Mouse (Mus musculus): ENCODE data around the gene Ago3. TPM values are rescaled to one million over a fixed set of nuclear protein-coding genes. Genes with fewer than 3 reads are reported as not detected.

The Ago3 gene
- polyA plus RNA-seq, 1 experiment from 2014 or later, result 22.2 TPM

DNA sequence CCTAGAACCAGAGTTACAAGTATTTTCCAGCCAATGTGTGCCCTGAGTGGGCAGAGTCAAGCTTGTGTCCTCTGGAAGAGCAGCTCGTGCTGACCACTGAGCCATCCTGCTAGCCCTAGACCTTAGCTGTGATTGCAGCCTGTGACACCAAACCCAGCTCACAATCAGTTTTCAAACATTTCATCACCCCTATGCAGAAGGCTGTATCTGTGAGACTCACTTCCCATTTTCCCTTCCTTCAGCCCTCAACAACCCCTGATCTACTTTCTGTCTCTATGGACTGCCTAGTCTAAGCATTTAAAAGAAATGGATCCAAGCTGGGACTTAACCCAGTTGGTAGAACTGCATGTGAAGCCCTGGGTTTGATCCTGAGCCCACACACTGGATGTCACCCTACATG, 123.9 kb downstream of the Ago3 start:
- H3K9me3 ChIP-seq (replicated peaks), result no peaks in the 10 kb centered on the region
- H3K9ac ChIP-seq, result no peak overlapping the region
- no peak overlapping the region for H3K4me2 ChIP-seq (replicated peaks)
- H3K4me3 ChIP-seq, result no peak overlapping the region
- WGBS, result 100% methylated on average over 1 of the region's 1 CpGs
- H3K27ac ChIP-seq, result no peak overlapping the region
- H3K27me3 ChIP-seq, result peaks cover 43% of the 10 kb centered on the region
- no peak for ATAC-seq (ENCODE audit: low FRiP score)
- H3K4me1 ChIP-seq, result peaks cover 23% of the 10 kb centered on the region
- no peaks in the 10 kb centered on the region for H3K36me3 ChIP-seq

DNA sequence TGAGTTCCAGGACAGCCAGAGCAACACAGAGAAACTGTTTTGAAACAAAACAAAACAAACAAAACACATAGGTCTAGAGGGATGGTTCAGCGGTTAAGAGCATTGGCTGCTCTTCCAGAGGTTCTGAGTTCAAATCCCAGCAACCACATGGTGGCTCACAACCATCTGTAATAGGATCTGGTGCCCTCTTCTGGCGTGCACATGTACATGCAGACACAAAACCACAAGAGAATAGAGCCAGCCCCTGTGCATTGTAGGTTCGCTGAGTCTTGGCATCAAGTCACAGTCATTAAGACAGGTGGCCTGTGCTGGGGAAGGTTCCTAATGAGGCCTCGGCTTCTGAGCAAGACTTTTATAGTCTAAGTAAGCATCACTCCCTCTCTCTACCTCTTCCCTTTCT, 125.5 kb downstream of the Ago3 start:
- Histone ChIP-seq H3K27me3 (peaks cover 56% of the 10 kb centered on the region), H3K4me2 (replicated peaks) (no peak overlapping the region), H3K27ac (no peak overlapping the region), H3K4me1 (peaks cover 18% of the 10 kb centered on the region), H3K9me3 (replicated peaks) (no peaks in the 10 kb centered on the region), H3K4me3 (no peak overlapping the region), H3K9ac (no peak overlapping the region), H3K36me3 (no peaks in the 10 kb centered on the region)
- ATAC-seq (ENCODE audit: low FRiP score), result no peak
- 51% methylated on average over 4 of the region's 4 CpGs for WGBS

- Histone ChIP-seq H3K9ac (no peak overlapping the region), H3K4me3 (peak overlapping the region; percentile 27), H3K27ac (peak overlapping the region; percentile 18; the same call in 1 of the 2 replicates), H3K9me3 (replicated peaks) (no peaks in the 10 kb centered on the region), H3K4me1 (peaks cover 22% of the 10 kb centered on the region), H3K4me2 (replicated peaks) (peak overlapping the region; percentile 52), H3K27me3 (peaks cover 73% of the 10 kb centered on the region), H3K36me3 (no peaks in the 10 kb centered on the region)
- WGBS, result 4% methylated on average over 27 of the region's 27 CpGs
- ATAC-seq (ENCODE audit: low FRiP score), result no peak
Measured at GRCm38 (mm10) chr4:126301584-126302309, 127.6 kb downstream of the Ago3 start.

DNA sequence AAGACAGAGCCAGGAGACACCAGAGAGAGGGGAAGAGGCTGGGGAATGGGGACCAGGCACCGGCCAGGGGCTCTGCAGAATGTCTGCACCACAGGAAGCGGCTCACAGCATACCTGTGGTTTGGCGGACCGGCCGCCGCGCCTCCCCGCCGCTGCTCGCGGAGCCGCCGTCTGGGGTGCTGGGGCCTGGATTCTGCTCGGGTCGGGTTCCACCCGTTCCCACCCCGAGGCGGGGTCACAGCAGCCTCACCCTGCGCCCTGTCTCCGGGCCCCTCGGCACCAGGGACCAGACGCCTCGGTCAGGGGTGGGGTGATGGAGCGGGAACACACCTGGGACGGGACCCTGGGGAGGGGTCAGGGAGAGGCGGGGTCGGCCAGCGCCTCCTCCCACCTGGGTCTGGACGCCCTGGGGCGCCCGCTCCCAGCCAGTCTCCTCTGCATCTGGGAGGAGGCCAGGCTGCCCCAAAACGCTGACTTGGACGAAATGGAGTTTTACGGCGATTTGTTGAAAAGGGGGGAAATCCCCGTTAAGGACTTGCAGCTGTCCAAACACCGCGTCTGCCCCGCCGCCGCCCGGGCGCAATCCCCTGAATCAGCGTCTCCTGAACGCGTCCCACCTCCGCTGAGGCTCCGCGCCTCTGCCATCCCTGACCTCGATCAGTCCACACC, 128.3 kb downstream of the Ago3 start:
- peak overlapping the region; percentile 27 for H3K4me3 ChIP-seq
- peak overlapping the region; percentile 18; the same call in 1 of the 2 replicates for H3K27ac ChIP-seq
- peak overlapping the region; percentile 41; the same call in 1 of the 2 replicates for H3K9ac ChIP-seq
- no peaks in the 10 kb centered on the region for H3K9me3 ChIP-seq (replicated peaks)
- H3K27me3 ChIP-seq, result peaks cover 79% of the 10 kb centered on the region
- H3K4me1 ChIP-seq, result peaks cover 26% of the 10 kb centered on the region
- no peaks in the 10 kb centered on the region for H3K36me3 ChIP-seq
- 2% methylated on average over 49 of the region's 50 CpGs for WGBS
- peak overlapping the region; percentile 52 for H3K4me2 ChIP-seq (replicated peaks)
- ATAC-seq (ENCODE audit: low FRiP score), result no peak

- peak overlapping the region; percentile 36 for H3K9ac ChIP-seq
- H3K4me3 ChIP-seq, result peak overlapping the region; percentile 25
- H3K9me3 ChIP-seq (replicated peaks), result no peaks in the 10 kb centered on the region
- H3K4me2 ChIP-seq (replicated peaks), result peak overlapping the region; percentile 52
- 0 out of 2 replicates have a peak overlapping the region, but pooled peaks have one; percentile 7 for H3K27ac ChIP-seq
- H3K27me3 ChIP-seq, result peaks cover 66% of the 10 kb centered on the region
- under 1% methylated on average over 34 of the region's 34 CpGs for WGBS
- peaks cover 20% of the 10 kb centered on the region for H3K4me1 ChIP-seq
- no peaks in the 10 kb centered on the region for H3K36me3 ChIP-seq
- ATAC-seq (ENCODE audit: low FRiP score), result no peak
Measured at GRCm38 (mm10) chr4:126296617-126297101, 132.7 kb downstream of the Ago3 start.

- Histone ChIP-seq H3K27ac (no peak overlapping the region), H3K9me3 (replicated peaks) (no peaks in the 10 kb centered on the region), H3K4me3 (no peak overlapping the region), H3K27me3 (peaks cover 62% of the 10 kb centered on the region), H3K36me3 (no peaks in the 10 kb centered on the region), H3K9ac (no peak overlapping the region), H3K4me2 (replicated peaks) (no peak overlapping the region), H3K4me1 (peaks cover 16% of the 10 kb centered on the region)
- 28% methylated on average over 4 of the region's 4 CpGs for WGBS
- no peak for ATAC-seq (ENCODE audit: low FRiP score)
Measured at GRCm38 (mm10) chr4:126295937-126296336, 133.4 kb downstream of the Ago3 start.

DNA sequence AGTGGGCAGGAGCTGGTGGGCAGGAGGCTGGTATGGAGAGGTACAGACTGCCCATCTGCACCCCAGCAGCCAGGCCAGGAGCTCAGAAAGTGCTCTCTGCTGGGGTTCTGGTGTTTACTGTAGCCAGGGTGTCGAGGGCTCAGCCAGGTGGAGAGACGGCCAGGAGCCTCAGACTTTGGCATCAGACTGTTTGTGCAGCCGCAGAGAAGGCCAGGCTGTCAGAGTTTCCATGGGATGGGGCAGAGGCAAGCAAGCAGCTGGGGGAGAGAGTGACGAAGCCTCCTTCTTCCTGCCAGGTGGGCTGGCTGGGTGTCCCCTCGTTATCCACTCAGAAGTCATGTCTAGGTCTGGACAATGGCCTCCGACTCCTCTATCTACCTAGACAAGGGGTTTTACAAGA, 134.2 kb downstream of the Ago3 start:
- 77% methylated on average over 6 of the region's 6 CpGs for WGBS
- H3K4me1 ChIP-seq, result peaks cover 15% of the 10 kb centered on the region
- no peak overlapping the region for H3K4me2 ChIP-seq (replicated peaks)
- H3K27ac ChIP-seq, result no peak overlapping the region
- peak overlapping the region; percentile 27; the same call in 1 of the 2 replicates for H3K9ac ChIP-seq
- no peaks in the 10 kb centered on the region for H3K9me3 ChIP-seq (replicated peaks)
- H3K36me3 ChIP-seq, result no peaks in the 10 kb centered on the region
- ATAC-seq (ENCODE audit: low FRiP score), result no peak
- H3K27me3 ChIP-seq, result peaks cover 54% of the 10 kb centered on the region
- H3K4me3 ChIP-seq, result no peak overlapping the region

DNA sequence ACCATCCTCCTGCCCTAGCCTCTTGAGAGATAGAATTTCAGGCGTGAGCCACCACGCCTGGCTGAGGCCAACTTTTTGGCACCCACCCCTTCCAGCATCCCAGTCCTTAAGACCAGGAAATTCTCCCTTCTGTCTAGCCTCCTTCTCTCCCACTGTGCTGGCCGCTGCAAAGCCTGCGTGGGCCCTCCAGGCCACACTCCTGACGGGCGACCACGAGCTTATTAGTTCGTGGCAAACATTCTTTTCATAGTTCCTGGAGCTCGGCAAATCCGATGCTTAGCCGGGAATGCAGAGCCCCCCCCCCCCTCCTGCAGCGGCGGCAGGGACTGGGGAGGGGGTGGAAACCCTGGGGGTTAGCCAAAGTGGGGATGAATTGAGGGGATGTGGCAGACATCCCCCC, 138.2 kb downstream of the Ago3 start:
- no peak overlapping the region for H3K27ac ChIP-seq
- ATAC-seq (ENCODE audit: low FRiP score), result no peak
- peaks cover 53% of the 10 kb centered on the region for H3K27me3 ChIP-seq
- no peak overlapping the region for H3K4me2 ChIP-seq (replicated peaks)
- H3K9me3 ChIP-seq (replicated peaks), result no peaks in the 10 kb centered on the region
- H3K36me3 ChIP-seq, result no peaks in the 10 kb centered on the region
- no peak overlapping the region for H3K4me3 ChIP-seq
- H3K9ac ChIP-seq, result no peak overlapping the region
- WGBS, result 26% methylated on average over 13 of the region's 13 CpGs
- peaks cover 26% of the 10 kb centered on the region for H3K4me1 ChIP-seq

GRCm38 (mm10) chr4:126290314-126290713, 139.0 kb downstream of the Ago3 start:
- Histone ChIP-seq H3K27me3 (peaks cover 52% of the 10 kb centered on the region), H3K9me3 (replicated peaks) (no peaks in the 10 kb centered on the region; the same call in 1 of the 2 replicates), H3K27ac (no peak overlapping the region), H3K4me1 (peaks cover 26% of the 10 kb centered on the region), H3K4me2 (replicated peaks) (no peak overlapping the region), H3K4me3 (no peak overlapping the region), H3K9ac (no peak overlapping the region), H3K36me3 (no peaks in the 10 kb centered on the region)
- no peak for ATAC-seq (ENCODE audit: low FRiP score)
- 83% methylated on average over 8 of the region's 8 CpGs for WGBS

- no peak for ATAC-seq (ENCODE audit: low FRiP score)
- WGBS, result 40% methylated on average over 17 of the region's 17 CpGs
- peak overlapping the region; percentile 40; the same call in 1 of the 2 replicates for H3K4me3 ChIP-seq
- H3K9me3 ChIP-seq (replicated peaks), result no peaks in the 10 kb centered on the region; the same call in 1 of the 2 replicates
- H3K4me1 ChIP-seq, result peaks cover 26% of the 10 kb centered on the region
- no peak overlapping the region for H3K27ac ChIP-seq
- peak overlapping the region; percentile 55 for H3K4me2 ChIP-seq (replicated peaks)
- no peak overlapping the region for H3K9ac ChIP-seq
- H3K27me3 ChIP-seq, result peaks cover 63% of the 10 kb centered on the region
- H3K36me3 ChIP-seq, result no peaks in the 10 kb centered on the region
Measured at GRCm38 (mm10) chr4:126288085-126288666, 141.2 kb downstream of the Ago3 start.

- Histone ChIP-seq H3K4me1 (peaks cover 26% of the 10 kb centered on the region), H3K4me3 (peak overlapping the region; percentile 40), H3K36me3 (no peaks in the 10 kb centered on the region), H3K27me3 (peaks cover 63% of the 10 kb centered on the region), H3K4me2 (replicated peaks) (peak overlapping the region; percentile 55), H3K9me3 (replicated peaks) (no peaks in the 10 kb centered on the region; the same call in 1 of the 2 replicates), H3K9ac (no peak overlapping the region; the same call in 1 of the 2 replicates), H3K27ac (no peak overlapping the region)
- ATAC-seq (ENCODE audit: low FRiP score), result no peak
- WGBS, result 25% methylated on average over 11 of the region's 11 CpGs
Measured at GRCm38 (mm10) chr4:126287302-126287995, 141.9 kb downstream of the Ago3 start.
